Mouse (Mus musculus): ENCODE measurements around the gene Chst8.

The Chst8 gene

DNA sequence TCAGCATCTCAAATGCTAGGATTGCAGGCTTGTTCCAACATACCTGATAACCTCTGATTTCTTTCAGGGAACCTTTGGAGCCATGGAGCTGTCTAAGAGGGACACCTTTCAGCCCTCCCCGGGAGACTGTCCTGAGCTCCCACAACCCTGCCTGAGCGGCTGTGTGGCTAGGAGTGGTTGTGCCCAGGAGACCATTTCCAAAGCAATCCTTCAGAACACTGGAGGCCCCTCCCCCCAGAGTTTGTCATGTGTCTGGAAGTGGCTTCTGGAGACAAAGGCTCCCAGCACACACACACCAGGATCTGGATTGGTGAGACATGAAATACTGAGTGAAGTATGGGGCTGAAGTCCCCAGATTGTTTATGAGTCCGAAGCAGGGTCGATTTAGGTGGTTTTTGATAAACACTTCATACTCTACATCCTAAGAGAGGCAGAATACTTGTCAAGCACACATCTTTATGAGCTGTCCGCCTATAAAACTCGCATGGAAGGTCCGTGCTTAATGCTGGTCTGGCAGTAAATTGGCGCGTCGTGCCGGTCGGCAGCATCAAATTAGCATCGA, 12.5 kb downstream of the Chst8 start:
- in situ Hi-C loops (cut with MboI, MseI): no loop called here

DNA sequence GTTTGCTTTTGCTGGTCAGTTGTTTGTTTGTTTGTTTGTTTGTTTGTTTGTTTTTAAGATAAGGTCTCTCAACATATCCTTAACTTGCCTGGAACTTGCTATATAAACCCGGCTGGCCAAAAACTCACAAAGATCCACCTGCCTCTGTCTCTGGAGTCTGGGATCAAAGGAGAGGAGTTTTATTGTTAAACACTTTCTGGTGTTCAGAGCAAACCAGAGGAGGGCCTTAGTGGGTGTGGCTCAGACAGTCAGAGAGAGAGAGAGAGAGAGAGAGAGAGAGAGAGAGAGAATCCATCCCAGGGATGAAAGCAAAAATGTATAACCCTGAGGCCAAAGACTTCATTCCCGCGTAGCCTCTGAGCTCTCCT, 13.1 kb downstream of the Chst8 start:
- in situ Hi-C loops (cut with MboI, MseI): no loop called here

DNA sequence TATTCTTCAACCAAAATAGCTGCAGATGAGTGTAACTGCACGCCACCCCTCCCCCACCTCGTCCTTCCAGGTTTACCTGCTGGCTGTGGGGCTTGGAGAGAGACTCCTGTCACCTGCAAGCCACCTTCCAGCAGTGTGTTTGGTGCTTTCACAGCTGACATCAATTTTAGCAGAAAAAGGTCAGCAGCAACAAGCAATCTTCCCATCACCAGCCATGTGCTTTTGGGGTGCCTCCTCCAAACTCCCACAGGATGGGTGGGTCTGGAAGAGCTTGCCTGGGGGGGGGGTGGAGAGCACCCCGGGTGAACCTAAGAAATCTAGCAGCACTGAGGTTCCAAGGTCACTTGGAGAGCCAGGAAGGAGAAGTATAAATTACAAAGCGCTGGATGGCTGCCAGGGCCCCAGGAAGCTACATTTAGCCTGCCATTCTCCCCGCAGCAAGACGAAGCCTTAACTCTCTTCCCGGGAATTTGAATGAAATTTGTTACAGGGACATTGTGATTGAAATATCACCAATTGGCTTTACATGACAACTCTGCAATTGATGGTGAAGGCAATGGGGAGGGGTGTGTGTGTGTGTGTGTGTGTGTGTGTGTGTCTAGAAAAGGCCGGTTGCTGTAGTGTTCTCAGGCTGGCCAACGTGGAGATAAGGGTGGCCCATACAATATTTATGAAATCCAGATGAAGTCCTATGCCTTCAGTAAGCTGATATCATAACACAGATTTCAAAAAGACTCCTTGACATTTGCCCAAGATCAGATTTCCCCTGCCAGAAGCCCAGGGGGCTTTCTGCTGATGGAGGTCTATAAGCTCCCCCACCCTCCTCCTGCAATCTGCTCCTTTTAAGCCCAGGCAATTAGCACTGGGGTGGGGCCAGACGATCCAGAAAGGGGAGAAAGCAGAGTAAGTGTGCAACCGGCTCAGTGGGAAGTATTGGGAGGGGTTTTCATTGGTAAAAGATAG, 13.8 kb downstream of the Chst8 start:
- in situ Hi-C loops (cut with MboI, MseI): no loop called here

DNA sequence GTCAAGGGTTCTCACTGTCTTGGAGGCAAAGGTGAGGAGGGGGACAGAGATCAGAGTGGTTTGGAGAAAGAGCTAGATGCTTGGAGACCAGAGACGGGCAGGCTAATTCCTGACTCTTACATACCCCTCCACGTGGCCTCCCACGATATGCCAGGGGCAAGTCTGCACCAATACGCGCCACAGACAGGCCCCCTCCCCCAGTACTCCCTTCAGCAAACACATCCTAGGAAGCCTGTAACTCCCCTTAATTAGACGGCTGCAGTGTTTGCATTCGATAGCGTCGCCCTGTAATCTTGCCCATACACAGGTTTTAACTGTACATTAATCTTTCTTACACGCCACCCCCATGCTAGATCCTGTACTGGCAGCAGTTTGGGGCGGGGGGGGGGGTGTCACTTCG, 14.5 kb downstream of the Chst8 start:
- in situ Hi-C loops (cut with MboI, MseI): no loop called here

DNA sequence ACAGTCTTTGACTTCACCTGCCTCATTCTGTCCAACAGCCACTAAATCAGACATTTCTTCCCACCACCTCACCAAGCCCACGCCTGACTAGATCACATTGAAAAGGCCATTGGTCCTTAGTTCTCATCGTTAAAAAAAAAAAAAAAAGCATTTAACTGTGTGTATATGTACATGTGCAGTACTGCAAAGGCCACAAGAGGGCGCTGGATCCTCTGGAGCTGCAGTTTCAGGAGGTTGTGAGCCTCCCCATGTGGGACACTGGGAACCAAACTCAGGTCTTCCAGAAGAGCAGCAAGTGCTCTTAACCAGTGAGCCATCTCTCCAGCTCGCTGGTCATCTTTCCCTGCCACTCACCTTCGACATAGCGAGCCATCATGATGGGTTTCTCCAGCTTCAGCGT, 22.1 kb downstream of the Chst8 start:
- in situ Hi-C loops (cut with MboI, MseI): no loop called here

DNA sequence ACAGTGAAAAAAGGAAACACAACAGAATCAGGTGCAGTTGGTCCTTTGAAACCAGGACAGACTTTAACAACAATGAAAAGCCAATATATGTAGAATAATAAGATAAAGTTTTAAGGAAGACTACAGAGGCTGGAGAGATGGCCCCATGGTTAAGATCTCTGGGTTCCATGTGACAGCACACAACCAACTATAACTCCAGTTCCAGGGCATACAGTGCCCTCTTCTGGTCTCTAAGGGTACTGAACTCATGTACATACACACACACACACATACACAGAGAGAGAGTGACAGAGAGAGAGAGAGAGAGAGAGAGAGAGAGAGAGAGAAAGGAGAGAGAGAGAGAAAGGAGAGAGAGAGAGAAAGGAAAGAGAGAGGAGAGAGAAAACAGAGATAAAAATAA, 25.3 kb downstream of the Chst8 start:
- in situ Hi-C loops (cut with MboI, MseI): no loop called here

DNA sequence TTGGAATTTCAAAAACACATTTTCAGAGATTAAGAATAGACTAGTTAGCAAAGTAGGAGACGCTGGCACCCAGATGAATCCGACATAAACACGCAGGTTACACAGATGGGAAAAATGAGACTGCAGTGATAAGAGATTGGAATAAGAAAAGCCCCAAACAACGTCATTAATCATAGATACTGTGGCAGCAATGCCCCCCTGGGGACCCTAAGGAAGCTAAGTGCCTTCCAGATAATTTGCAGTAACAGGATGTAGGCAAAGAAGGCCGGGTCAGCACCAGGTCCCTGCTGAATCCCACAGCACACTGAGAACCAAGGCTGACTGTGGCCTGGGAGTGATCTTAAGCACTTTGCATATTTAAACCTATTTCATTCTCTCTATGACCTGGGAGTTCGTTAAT, 27.5 kb downstream of the Chst8 start:
- in situ Hi-C loops (cut with MboI, MseI): no loop called here

DNA sequence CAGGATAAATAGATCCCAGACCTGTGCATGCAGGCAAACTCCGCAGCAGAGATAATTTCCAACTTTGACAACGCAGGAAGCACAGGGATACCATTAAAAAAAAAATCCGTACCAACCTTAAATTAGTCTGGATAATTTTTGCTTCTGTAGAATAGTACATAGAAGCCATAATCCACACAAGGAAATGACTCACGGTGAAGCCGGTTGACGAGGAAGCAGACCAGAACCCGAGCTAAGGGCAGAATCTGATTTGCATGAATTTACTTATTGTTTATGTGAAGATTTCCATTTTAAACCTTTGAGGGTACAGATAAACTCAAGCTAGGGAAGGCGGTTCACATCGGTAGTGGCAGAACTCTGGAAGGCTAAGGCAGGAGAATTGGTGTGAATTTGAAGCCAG, 28.0 kb downstream of the Chst8 start:
- in situ Hi-C loops (cut with MboI, MseI): no loop called here

DNA sequence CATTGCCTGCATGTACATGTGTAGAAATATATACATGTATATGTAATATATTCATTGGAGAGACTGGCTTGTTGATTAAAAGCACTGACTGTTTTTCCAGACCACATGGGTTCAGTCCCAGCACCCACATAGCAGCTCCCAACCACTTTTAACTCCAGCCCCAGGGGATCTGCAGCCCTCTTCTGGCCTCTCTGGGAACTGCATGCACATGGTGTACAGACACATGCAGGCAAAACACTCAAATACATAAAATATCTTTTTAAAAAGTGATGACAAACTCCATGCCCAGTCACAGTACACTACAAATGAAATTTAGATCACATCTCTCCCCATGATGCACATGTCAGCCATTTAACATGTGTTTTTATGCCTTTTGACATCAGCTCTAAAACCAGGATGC, 30.5 kb downstream of the Chst8 start:
- in situ Hi-C loops (cut with MboI, MseI): no loop called here

DNA sequence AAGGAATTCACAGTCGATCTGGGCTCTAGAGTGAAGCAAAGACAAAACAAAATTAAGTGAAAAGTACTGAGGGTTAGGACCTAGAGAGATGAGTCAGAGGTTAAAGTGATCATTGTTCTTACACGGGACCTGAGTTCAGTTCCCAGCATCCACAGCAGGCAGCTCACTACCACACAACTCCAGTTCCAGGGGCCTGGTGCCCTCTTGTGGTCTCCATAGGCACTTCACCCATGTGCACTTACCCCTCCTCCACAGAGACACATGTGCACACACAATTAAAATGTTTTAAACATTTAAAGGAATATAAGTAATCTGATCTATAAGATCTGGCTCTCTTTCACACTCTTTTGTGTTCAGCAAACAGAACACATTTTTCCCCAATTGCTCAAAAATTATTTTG, 31.3 kb downstream of the Chst8 start:
- in situ Hi-C loops (cut with MboI, MseI): no loop called here

DNA sequence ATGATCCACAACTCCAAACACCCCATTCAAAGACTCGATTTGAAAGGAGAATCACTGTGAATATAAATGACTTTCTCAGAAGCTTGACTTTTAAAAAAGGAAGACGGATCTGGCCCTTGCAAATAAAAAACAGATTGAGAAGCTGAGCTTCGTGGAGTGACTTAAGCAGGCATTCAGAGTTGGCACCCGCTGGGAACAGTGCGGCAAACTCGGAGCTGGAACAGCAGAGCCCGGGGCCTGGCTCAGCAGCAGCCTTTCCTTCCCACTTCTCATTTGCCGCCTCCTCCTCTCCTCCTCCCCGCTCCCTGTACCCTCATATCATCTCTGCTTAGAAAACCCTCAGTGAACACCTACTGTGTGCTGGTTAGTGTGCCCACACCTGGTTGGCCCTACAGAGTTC, 34.1 kb downstream of the Chst8 start:
- in situ Hi-C loops (cut with MboI, MseI): no loop called here

DNA sequence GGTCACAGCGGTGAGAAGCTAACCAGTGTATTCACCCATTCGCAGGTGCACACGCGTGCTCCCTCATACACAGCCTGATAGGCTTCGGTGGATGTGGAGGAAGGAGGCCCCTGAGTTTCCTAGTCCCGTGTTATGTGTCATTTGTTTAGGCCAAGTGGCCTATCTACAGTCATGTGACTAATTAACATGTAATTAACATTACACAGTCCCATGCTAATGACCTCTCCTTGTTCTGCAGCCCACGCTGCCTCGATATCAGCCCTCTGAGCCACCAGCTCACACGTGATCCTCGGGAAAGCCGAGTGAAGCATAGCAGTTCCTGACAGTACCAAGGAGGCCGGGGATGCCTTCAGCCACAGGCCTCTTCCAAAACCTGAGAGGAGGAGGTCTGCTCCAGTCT, 36.9 kb downstream of the Chst8 start:
- in situ Hi-C loops (cut with MboI, MseI): no loop called here

DNA sequence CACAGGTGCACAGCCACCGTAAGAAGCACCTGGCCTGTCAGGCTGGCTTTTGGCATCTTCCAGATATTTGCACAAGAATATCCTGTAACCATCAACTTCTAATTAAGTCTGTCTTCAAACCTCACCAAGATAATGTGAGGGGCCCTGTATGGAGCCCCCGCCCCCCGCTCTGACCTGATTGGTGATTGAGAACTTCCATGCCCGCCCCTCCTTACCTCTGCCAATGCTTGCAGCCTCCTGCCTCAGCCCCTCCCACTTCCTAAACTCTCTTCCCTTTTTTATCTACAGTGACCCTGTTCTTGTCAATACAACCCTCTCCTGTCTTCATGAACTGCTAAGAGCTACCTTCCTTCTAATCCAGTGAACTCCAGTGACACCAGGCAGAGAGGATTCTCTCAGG, 37.6 kb downstream of the Chst8 start:
- in situ Hi-C loops (cut with MboI, MseI): no loop called here

DNA sequence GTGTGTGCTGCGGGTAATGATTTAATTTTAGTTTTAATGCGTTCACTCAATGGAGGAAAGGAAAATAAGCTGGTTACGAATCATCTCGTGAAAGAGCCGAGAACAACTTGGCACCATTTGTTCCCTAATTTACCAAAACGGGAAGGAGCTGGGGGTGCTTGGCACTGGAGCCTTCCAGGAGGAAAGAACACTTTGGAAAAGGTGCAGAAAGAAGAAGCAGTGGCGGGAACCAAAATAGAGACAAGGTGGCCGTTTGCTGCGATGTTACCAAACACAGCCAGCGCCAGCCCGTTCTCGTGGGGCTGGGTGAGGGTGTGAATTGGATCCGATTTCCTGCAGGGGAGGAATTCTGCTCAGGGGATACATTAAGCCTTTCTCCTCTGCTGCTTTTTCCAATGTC, 38.5 kb downstream of the Chst8 start:
- in situ Hi-C loops (cut with MboI, MseI): no loop called here

DNA sequence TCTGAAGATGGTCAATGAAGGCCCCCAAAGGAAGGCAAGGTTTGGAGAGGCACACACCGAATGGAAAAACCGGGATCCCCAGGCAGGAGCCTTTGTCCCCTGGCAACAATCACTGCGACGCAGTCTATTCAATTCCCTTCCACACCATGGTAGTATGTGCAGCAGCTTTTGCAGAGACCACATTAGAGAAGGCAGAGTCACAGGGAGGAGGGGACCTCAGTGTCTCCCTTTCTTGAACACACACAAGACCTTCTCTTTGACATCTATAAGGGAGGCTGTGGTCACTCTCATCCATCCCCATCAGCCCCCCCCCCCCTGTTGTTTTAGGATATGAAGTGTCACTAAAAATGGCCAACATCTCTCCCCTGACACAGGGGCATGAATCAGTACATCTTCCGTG, 39.2 kb downstream of the Chst8 start:
- in situ Hi-C loops (cut with MboI, MseI): no loop called here

DNA sequence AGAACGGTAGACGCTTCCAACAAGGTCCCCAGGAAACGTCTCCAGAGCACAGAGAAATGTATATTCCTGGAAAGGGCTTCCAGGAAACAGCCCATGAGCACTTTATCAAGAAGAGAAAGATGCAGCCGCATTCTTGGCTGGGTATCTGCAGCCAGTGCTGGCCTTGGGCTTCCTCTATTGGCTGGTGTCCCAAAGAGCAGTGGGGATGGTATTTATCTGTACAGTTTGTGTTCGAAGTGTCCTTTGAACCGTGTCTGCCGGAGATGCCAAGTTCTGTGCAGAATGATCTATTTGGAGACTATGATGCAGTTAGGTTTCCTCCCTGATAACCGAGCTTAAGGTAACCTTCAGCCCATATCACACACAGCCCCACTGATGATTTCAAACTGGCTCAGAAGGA, 43.0 kb downstream of the Chst8 start:
- in situ Hi-C loops (cut with MboI, MseI): no loop called here

DNA sequence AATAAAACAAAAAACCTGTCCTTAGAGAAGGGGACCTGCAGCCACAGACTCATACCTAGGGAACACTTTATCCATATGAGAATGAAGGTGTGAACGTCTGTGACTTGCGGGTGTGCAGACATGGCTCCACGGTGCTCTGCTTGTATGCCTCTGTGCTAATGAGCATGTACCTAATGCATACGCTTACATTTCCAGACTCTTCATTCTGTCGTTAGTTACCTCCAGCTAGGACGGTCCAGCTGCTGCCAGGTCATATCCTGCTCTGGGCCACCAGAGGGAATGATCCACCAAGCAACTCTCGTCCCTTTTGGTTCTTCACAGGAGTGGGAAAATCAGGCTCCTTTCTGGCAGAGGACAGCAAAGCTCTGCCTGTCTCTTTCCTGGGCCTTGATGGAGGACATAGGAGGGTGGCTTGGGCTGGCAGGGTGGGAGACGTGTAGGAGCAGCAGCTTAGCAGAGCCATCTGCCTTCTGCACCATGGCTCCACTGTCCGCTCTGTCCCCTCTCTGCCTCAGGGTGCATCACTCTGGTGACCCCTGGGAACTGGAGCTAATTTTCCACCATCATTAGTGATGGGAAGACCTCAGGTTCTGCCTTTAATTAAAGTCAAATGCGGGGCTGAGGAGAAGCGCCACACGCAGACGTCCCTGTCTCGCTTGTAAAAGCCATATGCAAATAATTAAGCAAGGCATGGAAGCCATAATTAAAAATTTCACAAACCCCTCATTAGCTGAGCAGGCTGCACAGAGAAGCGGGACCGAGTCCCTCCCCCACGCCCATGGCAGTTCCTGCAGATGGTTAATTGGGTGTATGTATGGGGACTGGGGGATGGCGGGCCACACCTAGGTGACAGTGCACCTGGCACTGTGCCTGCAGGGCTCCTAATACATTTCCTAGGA, 48.0 kb downstream of the Chst8 start:
- in situ Hi-C loops (cut with MboI, MseI): no loop called here

DNA sequence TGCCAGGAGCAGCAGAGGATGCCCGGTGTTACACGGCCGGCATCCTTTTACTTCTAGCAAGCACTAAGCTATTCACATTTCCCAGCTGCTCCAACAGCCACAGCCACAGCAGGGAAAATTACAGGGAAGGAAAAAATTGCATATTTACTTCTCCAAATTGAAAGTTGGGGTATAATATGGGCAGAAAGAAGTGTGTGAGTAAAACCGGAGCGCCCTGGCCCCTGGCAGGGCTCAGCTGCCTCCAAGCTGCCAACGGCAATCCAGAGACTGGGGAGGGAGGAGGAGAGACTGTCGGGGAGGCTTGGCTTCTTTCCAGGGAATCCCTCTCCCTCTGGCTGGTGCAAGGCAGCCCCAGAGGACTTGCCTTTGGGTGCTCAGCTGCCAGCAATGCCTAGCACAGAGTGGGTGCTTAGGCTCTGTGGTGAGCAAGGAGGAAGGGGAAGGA, 53.1 kb downstream of the Chst8 start:
- in situ Hi-C loops (cut with MboI, MseI): no loop called here

DNA sequence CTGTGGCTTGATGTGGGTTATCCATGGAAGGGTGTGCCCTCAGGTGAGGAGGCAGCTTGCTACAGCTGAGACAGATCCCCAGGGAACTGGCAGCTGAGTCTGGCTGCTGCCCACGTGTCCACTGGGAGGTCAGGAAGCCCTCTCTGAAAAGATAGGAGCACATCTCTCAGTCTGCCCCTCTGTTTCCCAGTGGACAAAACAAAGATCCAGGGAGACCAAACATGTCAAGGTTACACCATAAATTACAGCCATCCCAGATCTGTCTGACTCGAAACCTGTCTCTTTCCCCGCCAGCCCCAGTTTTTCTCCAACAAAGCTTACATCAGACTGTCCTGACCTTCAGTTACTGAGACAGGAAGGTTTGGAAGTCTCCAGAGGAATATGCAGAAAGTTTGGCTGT, 53.8 kb downstream of the Chst8 start:
- in situ Hi-C loops (cut with MboI, MseI): no loop called here

DNA sequence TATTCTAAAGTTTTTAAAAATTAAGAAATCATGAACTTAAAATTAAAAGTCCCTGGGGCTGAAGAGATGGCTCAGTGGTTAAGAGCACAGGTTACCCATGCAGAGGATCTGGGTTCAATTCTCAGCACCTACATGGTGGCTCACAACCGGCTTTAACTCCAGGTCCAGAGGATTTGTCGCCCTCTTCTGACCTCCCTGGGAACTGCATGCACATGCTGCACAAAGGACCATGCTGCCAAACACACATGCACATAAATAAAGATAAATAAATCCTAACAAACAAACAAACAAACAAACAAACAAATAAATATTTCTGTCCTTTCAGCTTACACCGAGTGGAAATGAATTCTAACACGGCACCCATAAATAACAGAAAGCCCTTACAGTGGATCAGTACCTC, 55.0 kb downstream of the Chst8 start:
- in situ Hi-C loops (cut with MboI, MseI): no loop called here

DNA sequence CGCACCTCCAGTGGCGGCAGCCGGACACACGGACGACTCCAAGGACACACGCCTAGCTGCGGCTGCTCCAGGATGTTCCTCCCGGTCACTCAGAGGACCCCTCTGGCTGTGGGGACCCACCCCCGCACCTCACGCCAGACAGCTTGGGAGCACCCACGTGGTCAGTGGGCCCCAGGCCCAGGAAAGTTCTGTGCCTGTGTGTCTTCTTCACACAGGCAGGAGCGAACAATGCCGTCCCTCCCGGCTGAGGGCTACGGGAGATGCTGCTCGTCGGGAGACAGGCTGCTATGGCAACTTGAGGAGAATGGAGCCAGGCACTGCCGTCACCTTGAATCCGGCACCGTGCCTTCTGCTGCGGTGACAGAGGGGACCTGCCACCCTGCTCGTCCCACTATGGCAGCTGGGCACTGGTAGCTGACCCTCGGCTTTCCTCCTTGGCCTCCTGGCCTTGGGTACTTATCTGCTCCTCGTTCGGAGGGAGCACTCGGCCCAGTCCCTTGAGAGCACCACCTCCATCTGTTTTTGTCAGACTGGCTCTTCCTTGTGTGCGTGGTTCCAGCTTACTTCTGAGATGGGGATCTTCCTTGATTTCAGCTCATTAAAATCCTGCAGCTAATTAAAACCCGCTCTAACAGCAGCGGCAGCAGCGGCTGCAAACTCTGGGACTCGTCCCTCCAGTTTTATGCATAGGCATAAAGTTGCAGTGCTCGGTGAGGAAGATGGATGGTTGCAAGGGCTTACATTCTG, 59.2 kb downstream of the Chst8 start:
- in situ Hi-C loops (cut with MboI, MseI): no loop called here
